Mouse (Mus musculus): Measurements from ENCODE around the gene Slc35g2. TPM values are rescaled to one million over a fixed set of nuclear protein-coding genes. Genes with fewer than 3 reads are reported as not detected.

The Slc35g2 gene
- total RNA-seq, 2 experiments from 2014 or later: 8.7 to 9.8 TPM

Other genes with a start within 250 kb of the Slc35g2 start
- gene Il20rb, start 84.3 kb downstream of the Slc35g2 start, total RNA-seq (2021): 1 to 10 TPM; 1.1 to 1.2 TPM
- 10 to 100 TPM; 50.0 to 52.8 TPM for gene Nck1, start 25.0 kb downstream of the Slc35g2 start, total RNA-seq (2021)
- 10 to 100 TPM; 36.0 to 43.8 TPM for gene Stag1, start 26.7 kb upstream of the Slc35g2 start, total RNA-seq (2021)